7 mouse cellular contexts compared by ENCODE assay signal in the genomic region with DNA sequence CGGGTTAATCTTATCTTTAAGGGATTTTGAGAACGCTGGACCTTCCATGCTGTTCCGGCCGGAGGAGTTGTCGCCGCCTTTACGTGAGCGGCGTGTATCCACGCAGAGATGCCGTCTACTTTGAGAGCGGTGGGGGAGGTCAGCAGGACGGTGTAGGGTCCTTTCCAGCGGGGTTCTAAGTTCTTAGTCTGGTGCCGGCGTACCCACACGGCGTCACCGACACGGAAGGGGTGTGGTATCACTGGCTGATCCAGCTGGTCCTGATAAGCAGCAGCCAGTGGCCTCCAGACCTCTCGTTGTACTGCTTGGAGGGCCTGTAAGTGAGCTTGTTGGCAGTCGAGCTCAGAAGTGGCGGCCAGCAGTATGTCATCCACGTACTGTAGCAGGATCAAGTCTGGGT. TPM values are rescaled to one million over a fixed set of nuclear protein-coding genes. Genes with fewer than 3 reads are reported as not detected.
DNase-seq lines count a peak whose midpoint lies in the region.

No protein-coding gene starts in this region.

- DNase-seq in cerebellum, adult 11 months = peak; percentile 28
- DNase-seq in cerebellum, postnatal 10 days = peak; percentile 15 to 28
- DNase-seq in gastrocnemius, adult 18-20 months (ENCODE audit: low spot score) = peak; percentile 22
- peak; percentile 27 for DNase-seq in layer of hippocampus, adult 11-12 months (ENCODE audit: low spot score)
- peak; percentile 15 for DNase-seq in lung, postnatal 36 days
- DNase-seq in spleen, postnatal 14 days (ENCODE audit: low spot score in 2 of 2) = peak; percentile 7 to 34
- peak; percentile 20 for DNase-seq in thymus, postnatal 14 days

RNA-seq across cellular contexts. Expression of gene Akap1, which starts 28.4 kb away (rescaled TPM):
- total RNA-seq in gastrocnemius, adult 18-20 months (2021) = 10 to 100 TPM; 54.5 to 82.7 TPM

Comparison
In these comparisons a context has a peak if more than half of its experiments do, and no peak if none do; other contexts are left out.
1. Peak in every context shown above with its lines: DNase-seq.